Mouse (Mus musculus) testis, adult 2 months (tissue): ENCODE data around the gene Nrn1l.

ENCODE experiments used
- CTCF ChIP-seq: fragments of 200-500 bp; IDR thresholded peaks from 2 replicates; pipeline ENCODE4 v1.5.1; 2012; ENCODE audit warnings: low read depth, mild to moderate bottlenecking, inconsistent platforms, low read length, moderate library complexity; ENCODE audit not compliant: control insufficient read depth, insufficient read depth, insufficient replicate concordance
- POLR2A ChIP-seq: fragments of 200-500 bp; IDR thresholded peaks from 2 replicates; pipeline ENCODE4 v1.6.1; 2012; ENCODE audit warnings: low read depth, mild to moderate bottlenecking, inconsistent platforms, low read length, moderate library complexity; ENCODE audit not compliant: control insufficient read depth

- no peak for TF ChIP-seq CTCF
- no peak for TF ChIP-seq POLR2A
These were observed 26.0 kb downstream of the Nrn1l start for GRCm38 (mm10) chr8:105919390-105919789.
